Mouse (Mus musculus) kidney, embryonic 15.5 days (tissue): ENCODE results near the gene Ate1. TPM values are rescaled to one million over a fixed set of nuclear protein-coding genes. Genes with fewer than 3 reads are reported as not detected.
"Not testable (repeated sequence)": the region's sequence is repeated elsewhere in the genome, so short reads cannot be mapped to it uniquely, and the experiment has no call there.

Source experiments
- ATAC-seq: fragments of 200-750 bp; cut with Nextera tagmentation; replicated peaks from 2 replicates; pipeline ENCODE4 v1.8.0; 2017; ENCODE audit warnings: moderate TSS enrichment; ENCODE audit not compliant: low FRiP score
- H3K27ac ChIP-seq: fragments of 300-500 bp; sonication (generic); 2 replicates; pipeline ENCODE4 v1.5.1; 2015; ENCODE audit warnings: mild to moderate bottlenecking, inconsistent platforms
- H3K27me3 ChIP-seq: fragments of 300-500 bp; sonication (generic); 2 replicates; pipeline ENCODE4 v1.6.1; 2015; ENCODE audit warnings: inconsistent platforms
- H3K36me3 ChIP-seq: fragments of 300-500 bp; sonication (generic); 2 replicates; pipeline ENCODE4 v1.6.1; 2015; ENCODE audit warnings: inconsistent platforms
- H3K4me1 ChIP-seq: fragments of 300-500 bp; sonication (generic); 2 replicates; pipeline ENCODE4 v1.6.1; 2015; ENCODE audit warnings: inconsistent platforms
- H3K4me2 ChIP-seq: fragments of 300-500 bp; sonication (generic); 2 replicates; pipeline ENCODE4 v1.6.1; 2015; ENCODE audit warnings: moderate library complexity, mild to moderate bottlenecking, inconsistent platforms
- H3K4me3 ChIP-seq: fragments of 300-500 bp; sonication (generic); replicated peaks from 2 replicates; pipeline ENCODE4 v1.5.1; 2015; ENCODE audit warnings: mild to moderate bottlenecking, inconsistent platforms
- H3K9ac ChIP-seq: fragments of 300-500 bp; sonication (generic); 2 replicates; pipeline ENCODE4 v1.6.1; 2015; ENCODE audit warnings: mild to moderate bottlenecking, inconsistent platforms
- H3K9me3 ChIP-seq: fragments of 300-500 bp; sonication (generic); replicated peaks from 2 replicates; pipeline ENCODE4 v1.6.1; 2016; ENCODE audit warnings: inconsistent platforms
- WGBS: fragments of 180-500 bp; shearing (Covaris S2); methylation state at CpG from one replicate; pipeline ENCODE4 v1.1.7; 2015; ENCODE audit warnings: mixed read lengths; 5-methylcytosine and 5-hydroxymethylcytosine counted together
- polyA plus RNA-seq: library from polyadenylated mRNA; unstranded; fragments of >200 nt; fragmentation: Nextera tagmentation; extraction: Ambion mirVana; gene quantifications from 2 replicates; pipeline ENCODE4 v1.2.1, GENCODE M21; 2015

Gene Ate1
- polyA plus RNA-seq, 1 experiment from 2014 or later = 72.3 TPM

DNA sequence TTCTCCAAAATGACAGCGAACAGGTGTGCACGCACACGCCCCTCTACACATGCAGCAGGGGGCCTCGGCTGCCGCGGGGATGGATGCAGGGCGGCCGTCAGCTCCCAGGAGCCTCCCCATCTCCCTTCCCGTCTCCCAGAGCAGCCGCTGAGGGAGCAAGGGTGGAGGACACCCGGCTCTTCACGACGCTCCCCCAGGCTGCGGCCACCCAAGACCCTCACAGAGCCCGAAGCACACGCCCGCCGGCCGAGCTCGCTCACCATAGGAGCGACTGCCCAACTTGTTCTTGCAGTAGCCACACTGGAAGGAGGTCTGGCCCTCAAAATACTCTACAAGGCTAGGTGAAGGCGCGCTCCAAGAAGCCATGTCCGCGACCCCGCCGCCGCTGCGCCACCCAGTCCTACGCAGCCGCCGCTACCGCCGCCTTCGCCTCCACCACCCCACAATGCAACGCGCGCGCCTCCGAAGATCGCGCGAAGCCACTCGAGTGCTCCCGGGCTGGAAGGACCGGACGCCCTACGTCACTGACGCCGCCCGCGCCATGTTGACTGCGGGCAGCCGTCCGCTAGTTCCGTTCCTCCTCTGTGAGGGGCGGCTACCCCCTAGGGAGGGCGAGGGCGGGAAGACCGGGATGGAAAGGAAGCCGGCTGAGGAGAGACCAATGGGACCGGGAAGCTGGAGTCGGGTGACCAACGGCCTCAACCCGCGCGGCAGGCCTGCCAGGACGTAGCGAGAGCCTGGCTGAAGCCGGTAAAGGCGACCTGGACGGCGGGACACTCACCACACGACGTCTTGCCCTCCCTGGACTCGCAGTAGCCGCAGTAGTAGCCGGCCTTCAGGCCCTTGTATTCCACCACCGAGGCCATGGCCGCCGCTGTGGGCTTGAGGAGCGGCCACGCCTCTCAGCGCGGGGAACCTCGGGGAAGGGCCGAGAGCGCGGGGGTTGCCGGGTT is 797 bp downstream of the Ate1 start:
- Histone ChIP-seq H3K27ac (peak overlapping the region; percentile 99), H3K4me2 (peak overlapping the region; percentile 85), H3K36me3 (peaks cover 9% of the 10 kb centered on the region; the same call in 1 of the 2 replicates), H3K4me3 (peak overlapping the region; percentile 92), H3K9me3 (no peaks in the 10 kb centered on the region), H3K27me3 (no peaks in the 10 kb centered on the region), H3K9ac (peak overlapping the region; percentile 98), H3K4me1 (peaks cover 21% of the 10 kb centered on the region)
- peak; percentile 98 for ATAC-seq
- under 1% methylated on average over 84 of the region's 90 CpGs for WGBS

GRCm38 (mm10) chr7:130518213-130519095 is 1.7 kb downstream of the Ate1 start:
- ATAC-seq = no peak
- Histone ChIP-seq H3K9me3 (no peaks in the 10 kb centered on the region), H3K9ac (peak overlapping the region; percentile 98), H3K27me3 (no peaks in the 10 kb centered on the region), H3K4me3 (peak overlapping the region; percentile 92), H3K36me3 (peaks cover 15% of the 10 kb centered on the region), H3K4me1 (peaks cover 21% of the 10 kb centered on the region), H3K4me2 (peak overlapping the region; percentile 85), H3K27ac (peak overlapping the region; percentile 99)
- WGBS = 23% methylated on average over 26 of the region's 26 CpGs

- H3K4me2 ChIP-seq = no peak overlapping the region
- no peak overlapping the region for H3K9ac ChIP-seq
- no peak for ATAC-seq
- WGBS = 90% methylated on average over 5 of the region's 5 CpGs
- H3K27me3 ChIP-seq = no peaks in the 10 kb centered on the region
- peaks cover 85% of the 10 kb centered on the region for H3K36me3 ChIP-seq
- H3K4me3 ChIP-seq = no peak overlapping the region
- H3K4me1 ChIP-seq = no peaks in the 10 kb centered on the region
- H3K27ac ChIP-seq = no peak overlapping the region
- no peaks in the 10 kb centered on the region for H3K9me3 ChIP-seq
Measured at GRCm38 (mm10) chr7:130510243-130510642, 9.9 kb downstream of the Ate1 start.

DNA sequence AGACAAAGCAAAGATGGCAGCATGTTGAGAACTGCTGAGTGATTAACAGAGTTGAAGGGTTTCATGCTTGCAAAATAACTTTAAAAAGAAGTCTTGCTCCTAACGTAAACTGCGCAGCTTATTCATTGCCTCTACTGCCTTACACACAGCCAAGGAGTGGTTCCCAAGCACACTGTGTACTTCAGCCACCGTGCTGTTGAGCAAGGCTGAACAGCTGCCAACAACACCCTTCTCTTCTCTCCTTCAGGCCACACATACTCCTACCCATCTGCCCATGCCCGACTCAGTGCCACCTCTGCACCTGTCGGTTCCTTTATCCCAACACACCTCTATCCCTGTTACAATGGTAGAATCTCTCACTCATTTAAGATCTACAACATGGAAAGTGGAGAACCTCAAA is 17.2 kb downstream of the Ate1 start:
- no peak for ATAC-seq
- peaks cover 73% of the 10 kb centered on the region for H3K36me3 ChIP-seq

DNA sequence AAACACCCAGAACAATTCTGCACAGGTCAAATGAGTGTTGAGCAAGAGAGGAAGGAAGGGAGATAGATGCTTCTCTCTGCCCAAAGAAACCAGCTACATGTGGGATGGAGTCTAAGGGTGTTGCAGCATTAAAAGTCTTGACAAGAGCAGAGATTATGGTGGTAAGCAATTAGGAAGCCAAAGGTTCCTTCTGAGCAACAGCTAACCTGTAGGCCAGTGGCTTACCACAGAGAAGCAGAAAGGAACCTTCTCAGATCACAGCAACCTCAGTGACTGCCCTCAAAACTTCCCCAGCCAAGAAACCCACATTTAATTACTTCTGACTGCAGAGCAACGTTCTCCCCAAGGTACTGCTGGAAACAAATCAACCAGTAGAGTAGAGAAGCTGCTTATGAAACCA is 18.7 kb downstream of the Ate1 start:
- no peaks in the 10 kb centered on the region for H3K9me3 ChIP-seq
- H3K27ac ChIP-seq = no peak overlapping the region
- H3K36me3 ChIP-seq = peaks cover 68% of the 10 kb centered on the region
- ATAC-seq = no peak
- H3K4me2 ChIP-seq = no peak overlapping the region
- no peaks in the 10 kb centered on the region for H3K4me1 ChIP-seq
- H3K4me3 ChIP-seq = no peak overlapping the region
- no peaks in the 10 kb centered on the region for H3K27me3 ChIP-seq
- H3K9ac ChIP-seq = no peak overlapping the region
- 68% methylated on average over 1 of the region's 1 CpGs for WGBS

More for the DNA sequence above, 17.2 kb downstream of the Ate1 start:
- Histone ChIP-seq H3K4me3 (no peak overlapping the region), H3K9ac (no peak overlapping the region), H3K4me1 (no peaks in the 10 kb centered on the region), H3K27ac (no peak overlapping the region), H3K4me2 (no peak overlapping the region), H3K9me3 (no peaks in the 10 kb centered on the region), H3K27me3 (no peaks in the 10 kb centered on the region)
- 96% methylated on average over 5 of the region's 5 CpGs for WGBS

DNA sequence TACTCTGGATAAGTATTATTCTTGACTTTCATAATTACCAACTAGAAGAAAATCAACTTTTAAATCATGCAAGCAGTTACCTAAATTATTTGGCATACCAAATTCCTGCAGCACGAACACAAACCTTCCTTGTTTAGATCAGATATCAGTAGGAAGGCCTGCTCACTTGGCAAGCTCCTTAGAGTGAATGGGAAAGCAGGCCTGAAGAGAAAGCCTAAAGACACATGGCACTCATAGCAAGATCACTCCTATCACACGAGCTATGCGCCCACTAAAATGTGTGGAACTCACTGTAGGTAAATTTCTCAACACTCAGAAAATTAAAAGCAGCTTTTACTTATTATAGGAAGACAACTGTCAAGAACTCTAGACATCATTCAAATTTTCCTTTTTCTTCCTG is 26.8 kb downstream of the Ate1 start:
- whole genome bisulfite sequencing = 82% methylated on average over 3 of the region's 3 CpGs
- peaks cover 29% of the 10 kb centered on the region for H3K36me3 ChIP-seq
- peaks cover 5% of the 10 kb centered on the region for H3K4me1 ChIP-seq
- H3K27ac ChIP-seq = no peak overlapping the region
- H3K9ac ChIP-seq = no peak overlapping the region
- ATAC-seq = no peak
- no peaks in the 10 kb centered on the region for H3K9me3 ChIP-seq
- no peak overlapping the region for H3K4me2 ChIP-seq
- no peak overlapping the region for H3K4me3 ChIP-seq
- H3K27me3 ChIP-seq = no peaks in the 10 kb centered on the region

- peaks cover 3% of the 10 kb centered on the region; the same call in 1 of the 2 replicates for H3K9me3 ChIP-seq
- no peak overlapping the region for H3K9ac ChIP-seq
- no peak for ATAC-seq
- no peak overlapping the region for H3K4me3 ChIP-seq
- peaks cover 5% of the 10 kb centered on the region for H3K4me1 ChIP-seq
- no peaks in the 10 kb centered on the region for H3K27me3 ChIP-seq
- no peak overlapping the region for H3K27ac ChIP-seq
- no peak overlapping the region for H3K4me2 ChIP-seq
- H3K36me3 ChIP-seq = peaks cover 32% of the 10 kb centered on the region
Measured at GRCm38 (mm10) chr7:130492026-130492425, 28.1 kb downstream of the Ate1 start.

DNA sequence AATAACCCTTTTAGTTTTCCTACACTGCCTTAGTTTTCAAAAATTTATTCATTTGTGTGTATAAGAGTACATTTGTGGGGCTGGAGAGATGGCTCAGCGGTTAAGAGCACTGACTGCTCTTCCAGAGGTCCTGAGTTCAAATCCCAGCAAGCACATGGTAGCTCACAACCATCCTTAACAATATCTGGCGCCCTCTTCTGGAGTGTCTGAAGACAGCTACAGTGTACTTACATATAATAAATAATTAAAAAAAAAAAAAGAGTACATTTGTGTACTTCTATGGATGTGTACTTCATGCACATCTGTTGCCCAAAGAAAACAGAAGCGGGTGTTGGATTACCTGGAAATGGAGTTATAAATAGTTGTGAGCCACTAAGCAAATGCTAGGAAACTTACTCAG is 41.2 kb downstream of the Ate1 start:
- WGBS = 88% methylated on average over 3 of the region's 3 CpGs
- peaks cover 36% of the 10 kb centered on the region for H3K36me3 ChIP-seq
- not testable (repeated sequence) for H3K9me3 ChIP-seq, H3K4me1 ChIP-seq, ATAC-seq, H3K27ac ChIP-seq, H3K27me3 ChIP-seq, H3K9ac ChIP-seq, H3K4me2 ChIP-seq, H3K4me3 ChIP-seq

DNA sequence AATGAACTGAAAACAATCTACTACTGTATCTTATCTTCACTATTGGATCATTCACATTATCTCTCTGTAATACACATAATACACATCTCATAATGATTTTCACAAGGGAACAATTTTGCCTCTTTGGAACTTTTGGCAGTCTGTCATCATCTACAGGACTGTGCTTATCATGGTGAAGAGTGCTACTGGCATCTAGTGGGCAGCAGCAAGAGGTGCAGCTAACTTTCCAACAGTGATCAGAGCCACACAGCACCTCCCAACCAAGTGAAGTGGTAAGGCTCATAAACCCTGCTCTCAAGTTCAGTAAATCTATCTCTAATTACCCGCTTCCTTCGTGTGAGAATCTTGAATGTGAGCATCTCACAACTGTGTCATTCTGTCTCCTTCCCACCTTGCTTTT is 44.2 kb downstream of the Ate1 start:
- Histone ChIP-seq H3K4me2 (no peak overlapping the region), H3K27ac (0 out of 2 replicates have a peak overlapping the region, but pooled peaks have one; percentile 11), H3K4me1 (peaks cover 7% of the 10 kb centered on the region), H3K4me3 (no peak overlapping the region), H3K27me3 (no peaks in the 10 kb centered on the region), H3K9ac (no peak overlapping the region), H3K9me3 (no peaks in the 10 kb centered on the region), H3K36me3 (peaks cover 31% of the 10 kb centered on the region)
- 15% methylated on average over 2 of the region's 2 CpGs for WGBS
- ATAC-seq = peak; percentile 87

DNA sequence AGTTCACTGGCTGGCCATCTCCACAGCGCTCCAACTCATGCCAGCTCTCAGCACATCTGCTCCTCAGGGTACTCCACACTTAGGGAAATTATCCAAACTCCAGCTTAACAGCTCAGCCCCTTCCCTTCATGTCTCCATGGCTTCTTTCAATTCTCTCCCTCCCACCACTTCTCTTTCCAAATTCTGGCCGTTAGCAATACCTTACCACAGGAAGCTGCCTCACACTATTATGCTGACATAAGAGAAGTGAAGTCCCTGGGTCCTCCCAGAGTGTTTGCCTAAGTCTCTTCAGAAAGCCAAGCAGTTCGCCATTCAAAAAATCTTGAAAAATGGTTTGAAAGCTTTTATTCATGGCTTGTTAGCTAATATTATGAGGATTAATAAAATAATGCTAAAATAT is 46.3 kb downstream of the Ate1 start:
- no peak overlapping the region for H3K4me3 ChIP-seq
- peaks cover 8% of the 10 kb centered on the region for H3K4me1 ChIP-seq
- H3K36me3 ChIP-seq = peaks cover 14% of the 10 kb centered on the region; the same call in 1 of the 2 replicates
- H3K27me3 ChIP-seq = no peaks in the 10 kb centered on the region
- no peak for ATAC-seq
- no peak overlapping the region for H3K27ac ChIP-seq
- H3K4me2 ChIP-seq = no peak overlapping the region
- H3K9ac ChIP-seq = no peak overlapping the region
- H3K9me3 ChIP-seq = no peaks in the 10 kb centered on the region
- 75% methylated on average over 3 of the region's 3 CpGs for WGBS

DNA sequence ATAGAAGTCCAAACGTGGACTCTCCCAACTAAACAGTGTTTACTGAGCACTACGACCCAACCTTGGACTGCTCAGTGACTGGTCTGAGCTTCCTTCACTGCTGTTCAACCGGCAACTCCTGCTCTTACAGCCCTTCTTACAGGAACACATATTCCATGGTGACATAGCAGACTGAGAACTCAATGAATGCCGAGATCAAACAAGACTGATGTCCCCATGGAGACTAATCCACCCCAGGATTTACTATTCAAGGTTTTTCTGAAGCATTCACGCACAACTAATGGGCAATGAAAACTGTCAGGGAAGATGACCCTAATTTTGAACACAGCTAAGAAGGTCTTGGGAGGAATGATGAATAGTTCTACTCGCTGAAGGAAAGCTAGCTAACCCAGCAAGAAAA is 47.5 kb downstream of the Ate1 start:
- 32% methylated on average over 6 of the region's 6 CpGs for WGBS
- no peak overlapping the region for H3K4me2 ChIP-seq
- peaks cover 13% of the 10 kb centered on the region; the same call in 1 of the 2 replicates for H3K36me3 ChIP-seq
- no peaks in the 10 kb centered on the region for H3K27me3 ChIP-seq
- H3K9ac ChIP-seq = no peak overlapping the region
- H3K4me1 ChIP-seq = peaks cover 8% of the 10 kb centered on the region
- H3K9me3 ChIP-seq = no peaks in the 10 kb centered on the region
- H3K27ac ChIP-seq = no peak overlapping the region
- no peak overlapping the region for H3K4me3 ChIP-seq
- ATAC-seq = no peak

DNA sequence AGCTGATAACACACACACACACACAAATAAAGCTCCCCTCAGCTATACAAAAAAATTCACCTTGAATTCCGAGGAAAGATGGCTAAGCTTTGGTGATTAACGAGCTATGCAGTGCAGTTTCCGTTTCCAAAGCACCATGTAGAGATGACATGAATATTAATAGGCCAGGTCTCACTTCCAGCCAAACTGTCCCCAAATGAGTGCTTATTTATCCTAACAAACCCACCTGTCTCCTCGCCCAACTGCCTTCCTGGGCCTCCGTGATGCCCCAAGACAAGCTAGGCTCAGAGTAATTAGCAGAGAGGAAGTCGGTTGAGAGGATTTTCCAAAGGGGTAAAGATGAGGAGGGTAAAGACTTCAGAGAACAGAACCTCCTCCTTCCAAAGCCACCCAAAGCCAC is 49.1 kb downstream of the Ate1 start:
- Histone ChIP-seq H3K27me3 (no peaks in the 10 kb centered on the region), H3K4me2 (no peak overlapping the region), H3K27ac (no peak overlapping the region), H3K9ac (no peak overlapping the region), H3K9me3 (no peaks in the 10 kb centered on the region), H3K4me3 (no peak overlapping the region), H3K36me3 (peaks cover 16% of the 10 kb centered on the region), H3K4me1 (peaks cover 8% of the 10 kb centered on the region)
- no peak for ATAC-seq
- 35% methylated on average over 6 of the region's 6 CpGs for WGBS
